Comparison of ENCODE assay signal across 19 mouse cellular contexts in genomic region chr17:26261826-26262225, GRCm38 (mm10). TPM values are rescaled to one million over a fixed set of nuclear protein-coding genes. Genes with fewer than 3 reads are reported as not detected.
DNase-seq lines count a peak whose midpoint lies in the region; ATAC-seq and TF ChIP-seq lines count a peak whose summit lies in the region.
"Had no signal": no experiment of that assay in that cellular context is flagged by ENCODE, and none has a peak within 500 bp of the region (broad histone marks: within the 10 kb centered on the region; RNA-seq: fewer than 3 reads in every experiment).

No protein-coding gene starts in this region.

- no peak overlapping the region for H3K9ac ChIP-seq in midbrain, embryonic 11.5 days (ENCODE audit: low read length)
- H3K9ac ChIP-seq in midbrain, embryonic 13.5 days (replicated peaks) = no peak overlapping the region
- H3K9ac ChIP-seq: forebrain, embryonic 12.5 days; hindbrain, embryonic 14.5 days; limb, embryonic 15.5 days; lung, embryonic 14.5 days had no signal

- H3K27me3 ChIP-seq in midbrain, embryonic 11.5 days (ENCODE audit: control insufficient read depth, insufficient read depth, low read length) = no peaks in the 10 kb centered on the region
- H3K27me3 ChIP-seq in midbrain, embryonic 13.5 days = no peaks in the 10 kb centered on the region
- H3K27me3 ChIP-seq: forebrain, embryonic 12.5 days; limb, embryonic 15.5 days had no signal

- no peak overlapping the region for H3K27ac ChIP-seq in gastrocnemius, adult 2 months
- H3K27ac ChIP-seq in midbrain, embryonic 11.5 days (ENCODE audit: low read depth, low read length) = no peak overlapping the region
- no peak overlapping the region for H3K27ac ChIP-seq in midbrain, embryonic 13.5 days
- H3K27ac ChIP-seq: forebrain, embryonic 12.5 days; hindbrain, embryonic 14.5 days; limb, embryonic 15.5 days had no signal

- H3K4me2 ChIP-seq in midbrain, embryonic 11.5 days = no peak overlapping the region
- H3K4me2 ChIP-seq in midbrain, embryonic 13.5 days (replicated peaks) = no peak overlapping the region
- H3K4me2 ChIP-seq: forebrain, embryonic 12.5 days; heart, embryonic 11.5 days; hindbrain, embryonic 14.5 days; limb, embryonic 15.5 days; lung, embryonic 14.5 days had no signal

- peaks cover 24% of the 10 kb centered on the region for H3K36me3 ChIP-seq in midbrain, embryonic 11.5 days (ENCODE audit: control insufficient read depth, insufficient read depth, low read length)
- H3K36me3 ChIP-seq in midbrain, embryonic 13.5 days = peaks cover 89% of the 10 kb centered on the region

- TF ChIP-seq CTCF in gastrocnemius, adult 2 months (IDR thresholded peaks at IDR 0.05) = peak; percentile 4; the same call in 1 of the 2 replicates

- no peaks in the 10 kb centered on the region for H3K4me1 ChIP-seq in midbrain, embryonic 11.5 days (ENCODE audit: control insufficient read depth, insufficient read depth, low read length)
- no peaks in the 10 kb centered on the region for H3K4me1 ChIP-seq in midbrain, embryonic 13.5 days (replicated peaks)
- H3K4me1 ChIP-seq: forebrain, embryonic 12.5 days; limb, embryonic 15.5 days had no signal

- intact Hi-C loops in gastrocnemius, adult 2 months (cut with DNase I) = no loop called here
- intact Hi-C loops in gastrocnemius, postnatal 14 days (cut with DNase I; ENCODE audit: low total_unique reads) = no loop called here

- 86% methylated on average over 4 of the region's 4 CpGs for WGBS in midbrain, embryonic 11.5 days
- 93% methylated on average over 4 of the region's 4 CpGs for WGBS in midbrain, embryonic 13.5 days

- ATAC-seq in midbrain, embryonic 11.5 days (ENCODE audit: low FRiP score) = no peak
- no peak for ATAC-seq in midbrain, embryonic 13.5 days

- H3K9me3 ChIP-seq in midbrain, embryonic 11.5 days (ENCODE audit: control insufficient read depth, low read length) = no peaks in the 10 kb centered on the region
- no peaks in the 10 kb centered on the region for H3K9me3 ChIP-seq in midbrain, embryonic 13.5 days
- H3K9me3 ChIP-seq: forebrain, embryonic 12.5 days; limb, embryonic 15.5 days had no signal

- no peak overlapping the region for H3K4me3 ChIP-seq in gastrocnemius, adult 2 months
- no peak overlapping the region for H3K4me3 ChIP-seq in midbrain, embryonic 11.5 days (ENCODE audit: low read depth, low read length)
- H3K4me3 ChIP-seq in midbrain, embryonic 13.5 days (replicated peaks) = no peak overlapping the region
- H3K4me3 ChIP-seq: forebrain, embryonic 12.5 days; limb, embryonic 15.5 days had no signal

- DNase-seq in gastrocnemius, adult 2 months = no peak
- no peak for DNase-seq in gastrocnemius, postnatal 14 days
- DNase-seq in midbrain, embryonic 11.5 days (ENCODE audit: low spot score, missing footprints) = peak; percentile 67
- peak; percentile 47 for DNase-seq in CD4-positive helper T cell, adult 2 months (ENCODE audit: low read depth, low spot score)
- DNase-seq in ZHBTc4 (ENCODE audit: low read depth, low spot score) = peak; percentile 66
- no peak for DNase-seq in adrenal gland, adult 18-20 months (ENCODE audit: low spot score in 2 of 2)
- DNase-seq in spleen, adult 18-20 months = no peak
- DNase-seq: adrenal gland, adult 8-10 months; cerebellum, postnatal 10 days; heart, postnatal 14 days; kidney, adult 2 months; kidney, postnatal 36 days; lung, embryonic 14.5 days had no signal

RNA-seq across cellular contexts. Expression of gene Luc7l, which starts 9.1 kb away (rescaled TPM):
- 10 to 100 TPM; 12.6 to 14.5 TPM for total RNA-seq in gastrocnemius, adult 2 months (2021)
- 10 to 100 TPM; 14.0 to 15.4 TPM for total RNA-seq in gastrocnemius, postnatal 14 days (2021)
- polyA plus RNA-seq in midbrain, embryonic 11.5 days (2014; fragmentation: Nextera tagmentation; extraction: Ambion mirVana) = 127 and 137 TPM in 2 replicates
- 121 and 126 TPM in 2 replicates for polyA plus RNA-seq in midbrain, embryonic 13.5 days (2015; fragmentation: Nextera tagmentation; extraction: Ambion mirVana)
- 10 to 100 TPM; 61.9 to 81.4 TPM for total RNA-seq in adrenal gland, adult 18-20 months (2021)

RNA-seq across cellular contexts. Expression of gene Fam234a, which starts 17.8 kb away (rescaled TPM):
- 10 to 100 TPM; 65.6 to 86.0 TPM for total RNA-seq in gastrocnemius, adult 2 months (2021)
- total RNA-seq in gastrocnemius, postnatal 14 days (2021) = 10 to 100 TPM; 47.8 to 62.8 TPM
- polyA plus RNA-seq in midbrain, embryonic 11.5 days (2014; fragmentation: Nextera tagmentation; extraction: Ambion mirVana) = 16.9 and 19.6 TPM in 2 replicates
- 25.3 and 31.0 TPM in 2 replicates for polyA plus RNA-seq in midbrain, embryonic 13.5 days (2015; fragmentation: Nextera tagmentation; extraction: Ambion mirVana)
- total RNA-seq in adrenal gland, adult 18-20 months (2021) = 100 to 1,000 TPM; 112 to 124 TPM

RNA-seq across cellular contexts. Expression of gene Arhgdig, which starts 54.2 kb away (rescaled TPM):
- under 1 TPM; 0.53 to 0.64 TPM for total RNA-seq in gastrocnemius, adult 2 months (2021)
- 1 to 10 TPM; 2.2 to 5.1 TPM for total RNA-seq in gastrocnemius, postnatal 14 days (2021)
- polyA plus RNA-seq in midbrain, embryonic 11.5 days (2014; fragmentation: Nextera tagmentation; extraction: Ambion mirVana) = 5.8 and 6.4 TPM in 2 replicates
- polyA plus RNA-seq in midbrain, embryonic 13.5 days (2015; fragmentation: Nextera tagmentation; extraction: Ambion mirVana) = 28.1 and 28.3 TPM in 2 replicates
- 10 to 100 TPM; 12.7 to 13.2 TPM for total RNA-seq in adrenal gland, adult 18-20 months (2021)
- total RNA-seq: monocyte, adult 5-6 weeks had no signal

RNA-seq across cellular contexts. Expression of gene Rgs11, which starts 59.1 kb away (rescaled TPM):
- under 1 TPM; 0.33 to 0.54 TPM for total RNA-seq in gastrocnemius, adult 2 months (2021)
- total RNA-seq in gastrocnemius, postnatal 14 days (2021) = 1 to 10 TPM in 1 of 2 experiments, under 1 TPM in 1; 0.47 to 1.5 TPM
- 0.18 and 0.40 TPM in 2 replicates for polyA plus RNA-seq in midbrain, embryonic 11.5 days (2014; fragmentation: Nextera tagmentation; extraction: Ambion mirVana)
- polyA plus RNA-seq in midbrain, embryonic 13.5 days (2015; fragmentation: Nextera tagmentation; extraction: Ambion mirVana) = 2.0 and 3.0 TPM in 2 replicates
- 10 to 100 TPM; 40.8 to 47.1 TPM for total RNA-seq in adrenal gland, adult 18-20 months (2021)
- total RNA-seq: monocyte, adult 5-6 weeks had no signal

Comparison
In these comparisons a context has a peak if more than half of its experiments do, and no peak if none do; other contexts are left out.
1. DNase-seq: peak in midbrain, embryonic 11.5 days (single experiment), CD4-positive helper T cell, adult 2 months (single experiment) and ZHBTc4 (single experiment); none in gastrocnemius, adult 2 months (single experiment), gastrocnemius, postnatal 14 days (single experiment), adrenal gland, adult 18-20 months (0 of 2) and spleen, adult 18-20 months (0 of 2).